Mouse (Mus musculus) retina, embryonic 14.5 days (tissue): ENCODE results near the gene Cdhr2.
A peak's percentile ranks its signal among the peaks of the same experiment; 100 is the strongest.

Experiments used
- DNase-seq: peaks from one replicate; pipeline ENCODE4 v3.0.0-alpha.2; 2015; ENCODE audit warnings: low spot score

Gene Cdhr2

GRCm38 (mm10) chr13:54692711-54693557 is 8.3 kb upstream of the Cdhr2 start:
- peak; percentile 12 for DNase-seq

- peak; percentile 99 for DNase-seq
These were observed 7.5 kb upstream of the Cdhr2 start, which contains the start of gene Rnf44 for GRCm38 (mm10) chr13:54693558-54694347. Gene Rnf44, minus strand, starts transcription at chr13:54693907.

GRCm38 (mm10) chr13:54694348-54695060 is 6.8 kb upstream of the Cdhr2 start:
- DNase-seq, result peak; percentile 87

- no peak for DNase-seq
These were observed 5.6 kb upstream of the Cdhr2 start for GRCm38 (mm10) chr13:54695479-54696230.

- DNase-seq, result no peak
These were observed 1.2 kb downstream of the Cdhr2 start for GRCm38 (mm10) chr13:54702507-54702906.

GRCm38 (mm10) chr13:54704890-54705289 is 3.6 kb downstream of the Cdhr2 start:
- DNase-seq, result no peak

GRCm38 (mm10) chr13:54710866-54711265 is 9.6 kb downstream of the Cdhr2 start:
- no peak for DNase-seq

- peak; percentile 32 for DNase-seq
These were observed 13.1 kb downstream of the Cdhr2 start for GRCm38 (mm10) chr13:54714393-54714792.

- DNase-seq, result no peak
These were observed 13.7 kb downstream of the Cdhr2 start for GRCm38 (mm10) chr13:54714996-54715395.

- peak; percentile 78 for DNase-seq
These were observed 15.7 kb downstream of the Cdhr2 start for GRCm38 (mm10) chr13:54716916-54717315.

- no peak for DNase-seq
These were observed 21.9 kb downstream of the Cdhr2 start for GRCm38 (mm10) chr13:54723143-54723542.

GRCm38 (mm10) chr13:54726131-54726530 is 24.9 kb downstream of the Cdhr2 start:
- DNase-seq, result no peak

- no peak for DNase-seq
These were observed 35.7 kb downstream of the Cdhr2 start for GRCm38 (mm10) chr13:54736931-54737330.

GRCm38 (mm10) chr13:54737488-54738212 is 36.4 kb downstream of the Cdhr2 start:
- peak; percentile 35 for DNase-seq

- peak; percentile 14 for DNase-seq
These were observed 36.9 kb downstream of the Cdhr2 start for GRCm38 (mm10) chr13:54738213-54738601.

GRCm38 (mm10) chr13:54746110-54746509 is 44.8 kb downstream of the Cdhr2 start:
- no peak for DNase-seq

GRCm38 (mm10) chr13:54746896-54747295 is 45.6 kb downstream of the Cdhr2 start:
- no peak for DNase-seq

GRCm38 (mm10) chr13:54748190-54748589 is 46.9 kb downstream of the Cdhr2 start:
- no peak for DNase-seq

- no peak for DNase-seq
These were observed 47.4 kb downstream of the Cdhr2 start for GRCm38 (mm10) chr13:54748721-54749060.

- peak; percentile 81 for DNase-seq
These were observed 48.0 kb downstream of the Cdhr2 start for GRCm38 (mm10) chr13:54749061-54749863.
